Mouse (Mus musculus): ENCODE measurements around the gene Mrm1.

GRCm38 (mm10) chr11:84775560-84775959, 43.8 kb downstream of the Mrm1 start:
- TF ChIP-seq POLR2A (IDR thresholded peaks at IDR 0.05; ENCODE audit: low read depth, low read length) = no peak
- TF ChIP-seq CTCF (IDR thresholded peaks at IDR 0.05; ENCODE audit: extremely low read depth, insufficient read depth, insufficient read length, insufficient replicate concordance) = no peak
